Mouse (Mus musculus) kidney, postnatal 25 days (tissue): ENCODE measurements around the gene Defb9.
"Not testable (repeated sequence)": the region's sequence is repeated elsewhere in the genome, so short reads cannot be mapped to it uniquely, and the experiment has no call there.

Experiments
- DNase-seq, 2 experiments: peaks; one replicate each; pipeline ENCODE4 v3.0.0; 2021; ENCODE audit warnings: mixed read lengths in 2 of 2

The Defb9 gene

DNA sequence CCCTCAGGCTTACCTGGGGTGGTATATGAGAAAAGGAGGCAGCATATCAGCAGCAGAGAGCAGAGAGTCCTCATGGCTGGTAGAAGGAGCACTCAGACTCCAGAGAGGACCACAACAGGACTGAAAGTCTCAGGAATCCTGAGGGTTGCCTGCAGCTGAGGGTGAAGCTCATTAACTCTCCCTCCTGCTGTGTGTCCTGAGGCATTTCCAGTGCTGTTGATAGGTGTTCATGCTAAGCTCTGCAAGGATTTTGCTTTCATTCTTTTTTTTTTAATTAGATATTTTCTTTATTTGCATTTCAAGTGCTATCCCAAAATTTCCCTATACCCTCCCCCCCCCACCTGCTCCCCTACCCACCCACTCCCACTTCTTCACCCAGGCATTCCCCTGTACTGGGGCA lies at the start of gene Defb9:
Gene Defb9 (minus strand): TSS at position 101 of the 400 bp plus-strand sequence.
- DNase-seq, result not testable (repeated sequence)

DNA sequence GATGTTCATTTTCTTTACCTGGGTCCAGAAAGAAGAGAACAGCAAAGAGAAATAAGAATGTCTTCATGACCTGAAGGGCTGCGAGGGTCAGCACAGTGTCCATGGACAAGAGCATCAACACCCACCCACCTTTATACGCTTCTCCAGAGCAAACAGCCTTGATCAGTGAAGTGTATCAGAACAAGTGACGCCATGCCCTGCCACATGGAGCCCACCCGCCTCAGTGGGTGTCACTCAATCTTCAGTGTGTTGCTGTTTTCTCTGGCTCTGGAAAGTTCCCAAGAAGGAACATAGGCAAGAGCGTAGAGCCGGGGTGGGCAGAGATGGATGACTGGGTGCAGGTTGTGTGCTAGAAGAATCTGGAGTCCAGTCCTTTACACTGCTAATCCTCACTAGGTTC lies 47.4 kb upstream of the Defb9 start, which contains the start of gene Defb15:
Gene Defb15 (minus strand): TSS at position 101 of the 400 bp plus-strand sequence.
- DNase-seq, result no peak

DNA sequence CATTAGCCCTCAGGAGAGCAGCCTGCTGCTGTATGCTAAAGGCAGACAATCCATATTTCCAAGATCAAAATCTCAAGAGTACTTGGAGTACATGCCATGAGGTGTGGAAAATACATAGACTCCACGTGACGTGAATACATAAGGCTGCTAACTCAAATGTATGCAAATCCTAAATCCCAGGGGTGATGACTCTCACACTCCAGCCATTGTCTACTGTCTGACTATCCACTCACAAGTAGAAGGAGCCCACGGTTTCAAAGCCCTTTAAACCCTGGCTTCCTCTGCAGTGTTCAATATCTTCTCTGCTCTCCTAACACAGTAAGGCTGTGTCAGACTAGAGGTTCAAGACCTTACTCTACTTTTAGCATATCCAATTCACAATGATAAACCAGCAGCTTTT lies 45.5 kb upstream of the Defb9 start:
- DNase-seq, result not testable (repeated sequence)

DNA sequence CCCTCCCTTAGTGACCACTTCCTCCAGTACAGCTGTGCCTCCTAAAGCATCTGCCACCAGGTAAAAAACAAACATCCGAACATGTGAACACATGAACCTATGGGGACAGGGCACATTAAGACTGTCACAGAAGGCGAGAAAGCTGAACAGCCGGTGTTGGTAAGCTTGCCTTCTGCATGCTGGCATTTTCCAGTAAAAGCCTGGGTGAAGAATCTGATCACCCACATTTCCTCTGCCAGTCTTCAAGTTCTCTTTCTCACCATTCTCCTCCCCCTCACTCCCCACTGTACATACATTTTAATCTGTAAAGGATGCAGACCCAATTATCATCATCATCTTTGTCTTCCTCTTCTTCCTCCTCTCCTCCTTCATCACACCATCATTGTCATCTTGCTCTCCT lies 30.4 kb upstream of the Defb9 start:
- no peak for DNase-seq

DNA sequence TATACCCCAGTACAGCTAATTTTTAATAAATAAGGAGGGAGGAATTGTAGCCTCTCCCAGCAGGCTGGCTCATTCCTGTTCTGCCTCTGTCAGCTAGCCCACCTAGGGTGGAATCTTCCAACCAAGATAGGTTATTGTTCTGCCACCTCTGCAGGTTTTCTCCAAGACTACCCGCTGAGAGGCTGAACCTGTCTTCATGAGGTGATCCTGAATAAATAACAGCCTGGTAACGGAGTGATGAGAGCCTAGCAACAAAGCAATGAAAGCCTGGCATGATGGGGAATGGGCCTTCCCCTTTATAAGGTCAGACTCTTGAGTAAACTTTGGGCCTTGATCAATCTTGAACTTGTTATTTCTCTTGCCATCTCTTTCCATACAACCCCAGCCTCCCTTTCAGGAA lies 27.3 kb upstream of the Defb9 start:
- DNase-seq, result no peak

DNA sequence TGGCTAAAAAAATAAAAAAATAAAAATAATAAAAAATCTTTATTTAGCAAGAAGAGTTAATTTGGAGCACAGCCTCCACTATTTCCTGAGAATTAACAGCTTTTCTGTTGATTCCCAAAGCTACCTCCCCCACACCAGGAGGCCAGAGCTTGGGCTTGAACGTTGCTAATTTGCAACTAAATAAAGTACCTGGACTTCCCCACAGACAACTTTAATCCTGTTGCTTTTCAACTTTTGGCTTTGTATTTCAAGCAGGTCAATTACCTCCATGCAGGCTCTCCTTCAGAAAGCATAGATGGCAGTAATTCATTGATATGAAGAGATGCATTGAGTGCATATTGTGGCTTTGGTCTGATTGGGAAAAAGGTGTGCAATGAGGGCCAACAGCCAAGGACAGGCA lies 26.7 kb upstream of the Defb9 start:
- no peak for DNase-seq

DNA sequence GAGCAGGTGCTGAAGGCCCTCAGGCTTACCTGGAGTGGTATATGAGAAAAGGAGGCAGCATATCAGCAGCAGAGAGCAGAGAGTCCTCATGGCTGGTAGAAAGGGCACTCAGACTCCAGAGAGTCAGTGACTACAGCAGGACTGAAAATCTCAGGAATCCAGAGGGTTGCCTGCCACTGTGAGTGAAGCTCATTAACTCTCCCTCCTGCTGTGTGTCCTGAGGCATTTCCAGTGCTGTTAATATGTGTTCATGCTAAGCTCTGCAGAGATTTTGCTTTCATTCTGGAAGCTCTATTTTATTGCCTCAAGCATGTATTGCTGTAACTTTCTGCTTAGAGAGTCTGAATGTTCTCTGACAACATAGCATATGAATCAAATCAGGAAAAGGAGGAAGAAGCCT lies 21.1 kb upstream of the Defb9 start, which contains the start of gene Defb11:
Gene Defb11 (minus strand): TSS at position 123 of the 400 bp plus-strand sequence.
- peak; percentile 25 to 66 for DNase-seq

DNA sequence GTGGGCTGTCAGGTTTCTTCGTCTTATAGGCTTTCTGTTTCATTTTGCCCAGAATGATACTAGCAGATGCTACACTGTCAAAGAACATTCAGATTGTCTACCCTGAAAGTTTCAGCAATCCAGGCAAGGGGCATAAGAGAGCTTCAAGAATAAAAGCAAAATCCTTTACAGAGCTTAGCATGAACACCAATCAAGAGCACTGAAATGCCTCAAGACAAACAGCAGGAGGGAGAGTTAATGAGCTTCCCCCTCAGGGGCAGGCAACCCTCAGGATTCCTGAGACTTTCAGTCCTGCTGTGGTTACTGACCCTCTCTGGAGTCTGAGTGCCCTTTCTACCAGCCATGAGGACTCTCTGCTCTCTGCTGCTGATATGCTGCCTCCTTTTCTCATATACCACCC lies 26.6 kb downstream of the Defb9 start, which contains the start of gene Defb10:
Gene Defb10 (plus strand): TSS at position 316 of the 400 bp plus-strand sequence.
- not testable (repeated sequence) for DNase-seq
